Mouse (Mus musculus) olfactory bulb, adult 2 months (tissue): ENCODE measurements around the gene Jak1. TPM values are rescaled to one million over a fixed set of nuclear protein-coding genes. Genes with fewer than 3 reads are reported as not detected.

Experiments
- H3K27ac ChIP-seq: fragments of 200-500 bp; 2 replicates; pipeline ENCODE4 v1.5.1; 2012; ENCODE audit warnings: low read depth, low read length; ENCODE audit not compliant: insufficient read depth
- H3K4me1 ChIP-seq: fragments of 200-500 bp; 2 replicates; pipeline ENCODE4 v1.6.1; 2012; ENCODE audit warnings: low read length; ENCODE audit not compliant: control insufficient read depth, insufficient read depth
- H3K4me3 ChIP-seq: fragments of 200-500 bp; 2 replicates; pipeline ENCODE4 v1.5.1; 2012; ENCODE audit warnings: mild to moderate bottlenecking, low read depth, low read length, moderate library complexity; ENCODE audit not compliant: insufficient read depth
- CTCF ChIP-seq: fragments of 200-500 bp; IDR thresholded peaks from 2 replicates; pipeline ENCODE4 v1.5.1; 2012; ENCODE audit warnings: low read depth, mild to moderate bottlenecking, low read length, moderate library complexity; ENCODE audit not compliant: insufficient read depth
- POLR2A ChIP-seq: fragments of 200-500 bp; IDR thresholded peaks from 2 replicates; pipeline ENCODE4 v1.6.1; 2012; ENCODE audit warnings: mild to moderate bottlenecking, low read depth, low read length, moderate library complexity; ENCODE audit not compliant: insufficient read depth
- WGBS: fragments of 180-500 bp; shearing (Covaris S2); methylation state at CpG from one replicate; pipeline ENCODE4 v1.1.7; 2018; 5-methylcytosine and 5-hydroxymethylcytosine counted together
- polyA plus RNA-seq: library from polyadenylated mRNA; stranded (reverse); fragments of >200 nt; gene quantifications from 2 replicates; pipeline ENCODE4 v1.2.4, GENCODE M21; 2012; ENCODE audit warnings: low replicate concordance; ENCODE audit not compliant: missing spikeins, insufficient read depth, insufficient read length

The Jak1 gene
- polyA plus RNA-seq, 1 experiment: 548 TPM

- WGBS: 81% methylated on average over 7 of the region's 7 CpGs
- Histone ChIP-seq H3K27ac (no peak overlapping the region), H3K4me1 (peaks cover 16% of the 10 kb centered on the region), H3K4me3 (no peak overlapping the region)
- no peak for TF ChIP-seq CTCF
- no peak for TF ChIP-seq POLR2A
These were observed 31.8 kb upstream of the Jak1 start for GRCm38 (mm10) chr4:101296836-101297235.

- WGBS: 92% methylated on average over 3 of the region's 3 CpGs
- peaks cover 16% of the 10 kb centered on the region for H3K4me1 ChIP-seq
These were observed 30.7 kb upstream of the Jak1 start for GRCm38 (mm10) chr4:101295788-101296187.

GRCm38 (mm10) chr4:101293661-101294060 is 28.6 kb upstream of the Jak1 start:
- no peak for TF ChIP-seq CTCF
- TF ChIP-seq POLR2A: no peak
- Histone ChIP-seq H3K4me1 (peaks cover 16% of the 10 kb centered on the region), H3K27ac (no peak overlapping the region), H3K4me3 (no peak overlapping the region)
- WGBS: 84% methylated on average over 9 of the region's 9 CpGs

More at GRCm38 (mm10) chr4:101295788-101296187, 30.7 kb upstream of the Jak1 start:
- Histone ChIP-seq H3K27ac (no peak overlapping the region), H3K4me3 (no peak overlapping the region)
- no peak for TF ChIP-seq POLR2A
- no peak for TF ChIP-seq CTCF

- TF ChIP-seq CTCF (no peak), POLR2A (no peak)
- H3K27ac ChIP-seq: no peak overlapping the region
- WGBS: 13% methylated on average over 49 of the region's 49 CpGs
These were observed 27.9 kb upstream of the Jak1 start for GRCm38 (mm10) chr4:101292736-101293541.

GRCm38 (mm10) chr4:101292028-101292735 is 27.1 kb upstream of the Jak1 start:
- TF ChIP-seq POLR2A (no peak), CTCF (no peak)
- Histone ChIP-seq H3K4me3 (peak overlapping the region; percentile 46), H3K27ac (no peak overlapping the region), H3K4me1 (peaks cover 16% of the 10 kb centered on the region)
- WGBS: 8% methylated on average over 41 of the region's 41 CpGs

More at GRCm38 (mm10) chr4:101292736-101293541, 27.9 kb upstream of the Jak1 start:
- peaks cover 16% of the 10 kb centered on the region for H3K4me1 ChIP-seq
- H3K4me3 ChIP-seq: peak overlapping the region; percentile 30

- peaks cover 16% of the 10 kb centered on the region for H3K4me1 ChIP-seq
- no peak overlapping the region for H3K4me3 ChIP-seq
- WGBS: 76% methylated on average over 11 of the region's 11 CpGs
- no peak overlapping the region for H3K27ac ChIP-seq
- no peak for TF ChIP-seq CTCF
- no peak for TF ChIP-seq POLR2A
These were observed 23.2 kb upstream of the Jak1 start for GRCm38 (mm10) chr4:101288292-101288691.

- no peaks in the 10 kb centered on the region for H3K4me1 ChIP-seq
- WGBS: 88% methylated on average over 6 of the region's 6 CpGs
- TF ChIP-seq POLR2A (no peak), CTCF (no peak)
- H3K27ac ChIP-seq: no peak overlapping the region
- H3K4me3 ChIP-seq: no peak overlapping the region
These were observed 21.5 kb upstream of the Jak1 start for GRCm38 (mm10) chr4:101286562-101286961.

- H3K4me1 ChIP-seq: no peaks in the 10 kb centered on the region
- TF ChIP-seq CTCF (no peak), POLR2A (no peak)
- WGBS: 80% methylated on average over 2 of the region's 2 CpGs
- H3K4me3 ChIP-seq: no peak overlapping the region
- no peak overlapping the region for H3K27ac ChIP-seq
These were observed 20.9 kb upstream of the Jak1 start for GRCm38 (mm10) chr4:101285906-101286432.

- TF ChIP-seq CTCF (no peak), POLR2A (no peak)
- Histone ChIP-seq H3K4me3 (no peak overlapping the region), H3K4me1 (no peaks in the 10 kb centered on the region), H3K27ac (no peak overlapping the region)
- 69% methylated on average over 4 of the region's 4 CpGs for WGBS
These were observed 18.9 kb upstream of the Jak1 start for GRCm38 (mm10) chr4:101283938-101284337.
